Mouse (Mus musculus): ENCODE measurements around the gene 2310057N15Rik.
"Not testable (repeated sequence)": the region's sequence is repeated elsewhere in the genome, so short reads cannot be mapped to it uniquely, and the experiment has no call there.

Gene 2310057N15Rik

DNA sequence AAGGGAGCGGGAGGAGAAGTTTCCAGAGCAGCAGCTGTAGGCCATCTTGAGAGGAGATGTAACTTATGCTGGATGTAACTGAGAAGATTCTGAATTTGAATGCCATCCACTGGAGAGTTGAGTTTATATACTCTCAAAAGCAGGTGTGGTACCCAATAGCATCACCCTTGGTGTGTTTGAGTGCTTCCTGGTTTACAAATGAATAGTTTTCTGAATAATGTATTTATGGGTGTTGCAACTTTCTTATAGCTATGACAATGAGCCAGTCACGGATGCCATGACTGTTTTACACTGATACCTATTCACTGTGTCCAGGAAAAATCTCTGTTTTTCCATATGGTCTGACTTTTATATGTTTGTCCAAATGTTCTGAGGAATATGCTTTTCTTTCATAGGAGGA lies at the start of gene 2310057N15Rik:
Gene 2310057N15Rik, minus strand, starts transcription at position 101 of the 400 bp plus-strand sequence.
- no peak for DNase-seq (ENCODE audit: low read depth, low spot score)

- peak; percentile 50 for DNase-seq (ENCODE audit: low read depth, low spot score)
These were observed 49.7 kb upstream of the 2310057N15Rik start for GRCm38 (mm10) chr16:88823736-88824135.

- DNase-seq (ENCODE audit: low read depth, low spot score), result no peak
These were observed 46.1 kb upstream of the 2310057N15Rik start, which contains the start of gene Krtap15 for GRCm38 (mm10) chr16:88820066-88820465. TSS of gene Krtap15 (plus strand) at chr16:88820215.

DNA sequence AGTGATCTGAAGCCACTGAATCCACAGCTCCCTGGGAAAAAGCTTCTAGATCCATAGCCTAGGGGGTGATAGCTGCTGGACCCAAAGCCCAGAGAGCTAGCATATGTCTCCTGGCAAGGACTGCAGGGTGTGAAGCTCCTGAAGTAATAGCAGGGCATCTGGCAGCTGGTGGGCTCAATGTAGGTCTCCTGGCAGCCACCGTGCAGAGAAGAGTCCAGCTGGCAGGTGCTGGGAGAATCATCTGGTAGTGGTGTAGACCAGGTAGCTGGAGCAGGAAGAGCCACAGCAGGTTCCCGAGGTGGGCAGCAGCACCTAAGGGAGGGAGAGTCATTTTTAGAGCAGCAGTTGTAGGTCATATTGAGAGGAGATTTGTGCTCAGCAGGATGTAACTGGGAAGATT lies 37.8 kb upstream of the 2310057N15Rik start, which contains the start of gene Gm20741:
Gene Gm20741, minus strand, starts transcription at position 394 of the 400 bp plus-strand sequence.
- no peak for DNase-seq (ENCODE audit: low read depth, low spot score)

GRCm38 (mm10) chr16:88786786-88787185 lies 12.8 kb upstream of the 2310057N15Rik start:
- no peak for DNase-seq (ENCODE audit: low read depth, low spot score)

DNA sequence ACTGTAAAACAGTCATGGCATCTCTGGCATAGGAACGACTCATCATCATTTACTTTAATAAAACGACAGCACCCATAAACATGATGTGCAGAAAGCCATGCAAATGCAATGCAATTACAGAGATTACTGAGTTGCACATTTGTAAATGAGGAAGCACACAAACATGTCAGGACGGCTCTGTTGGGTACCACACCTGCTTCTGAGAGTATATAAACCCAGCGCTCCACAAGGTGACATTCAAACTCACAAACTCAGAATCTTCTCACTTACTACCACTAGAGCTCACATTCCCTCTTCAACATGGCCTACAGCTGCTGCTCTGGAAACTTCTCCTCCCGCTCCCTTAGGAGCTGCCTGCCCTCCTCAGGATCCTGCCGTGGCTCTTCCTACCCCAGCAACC lies 3.6 kb upstream of the 2310057N15Rik start, which contains the start of gene Gm5965:
Gene Gm5965, plus strand, starts transcription at position 301 of the 400 bp plus-strand sequence.
- no peak for DNase-seq (ENCODE audit: low read depth, low spot score)

- DNase-seq (ENCODE audit: low read depth, low spot score), result not testable (repeated sequence)
These were observed 15.5 kb downstream of the 2310057N15Rik start, which contains the start of gene 2310034C09Rik for GRCm38 (mm10) chr16:88758547-88758946. TSS of gene 2310034C09Rik (plus strand) at chr16:88758847.

- DNase-seq (ENCODE audit: low read depth, low spot score), result not testable (repeated sequence)
These were observed 22.5 kb downstream of the 2310057N15Rik start, which contains the start of gene Krtap13 for GRCm38 (mm10) chr16:88751535-88751934. TSS of gene Krtap13 (minus strand) at chr16:88751635.

- DNase-seq (ENCODE audit: low read depth, low spot score), result no peak
These were observed 26.1 kb downstream of the 2310057N15Rik start for GRCm38 (mm10) chr16:88747943-88748342.

DNA sequence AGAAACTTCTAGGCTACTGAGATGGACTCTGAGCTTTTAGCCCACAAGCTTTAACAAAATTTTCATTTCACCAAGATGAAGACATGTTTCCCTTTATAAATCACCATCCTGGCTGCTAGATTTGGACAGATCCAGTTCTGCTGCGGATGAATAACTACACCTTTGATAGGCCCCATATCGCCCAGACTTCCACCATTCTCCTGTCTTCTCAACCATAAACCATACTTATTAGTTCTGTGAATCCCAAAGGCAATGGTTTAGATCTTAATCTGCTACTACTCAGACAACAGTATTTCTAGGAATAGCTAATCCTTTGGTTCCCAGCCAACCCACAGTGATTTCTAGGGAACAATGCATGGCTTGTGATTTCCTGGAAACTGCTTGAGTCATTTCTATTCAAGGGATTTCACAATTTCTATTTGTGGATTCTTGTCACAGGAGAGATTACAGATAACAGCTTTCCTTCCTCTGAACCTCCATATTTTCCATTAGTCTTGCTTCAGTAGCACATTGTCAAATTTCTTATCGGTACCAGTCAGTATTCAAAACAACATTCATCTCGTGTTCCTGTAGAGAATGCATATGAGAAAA lies 29.2 kb downstream of the 2310057N15Rik start:
- no peak for DNase-seq (ENCODE audit: low read depth, low spot score)

DNA sequence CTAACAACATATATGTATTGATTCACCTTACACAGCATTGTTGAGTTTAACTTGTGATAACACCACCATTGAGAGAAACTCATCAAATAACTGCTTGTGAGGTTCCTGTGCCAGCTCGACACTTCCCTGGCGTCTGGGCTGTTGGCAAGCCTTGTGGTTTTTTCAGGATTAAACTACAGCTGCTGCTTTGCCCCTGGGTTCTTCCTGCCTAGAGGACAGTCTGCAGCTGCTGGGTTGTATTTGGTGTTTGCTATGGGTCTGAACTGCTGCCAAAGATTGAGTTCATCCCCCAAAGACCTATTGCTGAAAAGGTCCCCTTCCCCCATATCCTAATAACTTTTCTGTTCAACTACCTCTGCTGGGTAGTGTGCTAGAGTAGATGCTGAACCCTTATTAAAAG lies 38.6 kb downstream of the 2310057N15Rik start:
- no peak for DNase-seq (ENCODE audit: low read depth, low spot score)

- DNase-seq (ENCODE audit: low read depth, low spot score), result no peak
These were observed 45.2 kb downstream of the 2310057N15Rik start, which contains the start of gene Krtap13-1 for GRCm38 (mm10) chr16:88728812-88729275. TSS of gene Krtap13-1 (plus strand) at chr16:88728862.

All from 3T3-L1 (cell line).